Mouse (Mus musculus) small intestine, adult 2 months (tissue): ENCODE data around the gene Mief2.

Source experiments
- CTCF ChIP-seq: fragments of 200-500 bp; IDR thresholded peaks from 2 replicates; pipeline ENCODE4 v1.5.1; 2012; ENCODE audit warnings: low read depth, mild to moderate bottlenecking, control low read depth, inconsistent platforms, low read length, moderate library complexity, mixed read lengths; ENCODE audit not compliant: insufficient replicate concordance, insufficient read length; ENCODE audit errors: extremely low read depth
- POLR2A ChIP-seq: fragments of 200-500 bp; IDR thresholded peaks from 2 replicates; pipeline ENCODE4 v1.6.1; 2012; ENCODE audit warnings: low read depth, mild to moderate bottlenecking, control low read depth, inconsistent platforms, low read length, moderate library complexity

DNA sequence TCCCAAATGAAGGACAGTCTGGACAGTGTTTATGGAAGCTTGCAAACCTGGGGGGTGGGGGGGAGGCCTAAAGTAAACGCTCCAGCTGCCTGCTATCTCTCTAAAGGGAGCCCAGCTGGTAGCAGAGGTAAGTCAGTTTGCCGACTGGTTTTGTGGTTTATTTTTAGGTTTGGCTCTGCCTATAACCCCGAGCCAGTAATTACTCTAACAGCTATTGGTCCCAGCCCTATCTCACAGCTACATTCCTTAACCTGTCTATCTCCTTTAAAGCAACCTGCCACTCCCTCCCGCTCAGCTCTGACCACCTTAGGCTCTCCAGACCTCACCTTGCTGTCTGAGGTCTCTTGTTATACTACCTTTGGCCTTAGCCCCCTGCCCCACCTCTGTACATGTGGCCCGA, 8.9 kb upstream of the Mief2 start:
- TF ChIP-seq CTCF (no peak), POLR2A (no peak)
